Mouse (Mus musculus) liver, postnatal 0 days (tissue): ENCODE results near the gene Cxcr6.

Experiments
- CTCF ChIP-seq: sonication (generic); IDR thresholded peaks from 2 replicates; pipeline ENCODE4 v1.5.1; 2016; ENCODE audit warnings: antibody characterized with exemption, low read depth
- EP300 ChIP-seq: IDR thresholded peaks from 2 replicates; pipeline ENCODE4 v1.6.1; 2016; ENCODE audit warnings: antibody characterized with exemption, low read depth, mild to moderate bottlenecking

DNA sequence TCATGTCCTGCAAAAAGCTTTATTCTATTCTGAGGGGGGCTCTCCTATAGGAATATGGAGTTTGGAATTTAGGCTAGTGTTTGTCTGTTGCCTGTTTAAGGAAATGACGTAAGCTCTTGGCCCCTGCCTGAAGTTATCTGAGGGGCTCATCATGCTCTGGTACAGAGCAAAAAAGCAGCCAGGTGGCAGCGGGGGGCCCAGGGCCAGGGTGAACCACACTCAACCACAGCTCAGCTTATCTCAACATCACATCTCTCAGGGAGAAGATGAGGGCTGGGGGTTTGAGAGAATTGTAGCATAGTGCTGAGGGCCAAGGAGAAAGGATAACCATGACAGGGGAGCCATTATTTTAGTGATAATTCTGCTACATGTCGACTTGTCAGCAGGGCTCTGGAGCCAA lies 49.5 kb upstream of the Cxcr6 start:
- no peak for TF ChIP-seq CTCF
- no peak for TF ChIP-seq EP300
